Comparison of ENCODE assay signal across 24 mouse cellular contexts in the genomic region with DNA sequence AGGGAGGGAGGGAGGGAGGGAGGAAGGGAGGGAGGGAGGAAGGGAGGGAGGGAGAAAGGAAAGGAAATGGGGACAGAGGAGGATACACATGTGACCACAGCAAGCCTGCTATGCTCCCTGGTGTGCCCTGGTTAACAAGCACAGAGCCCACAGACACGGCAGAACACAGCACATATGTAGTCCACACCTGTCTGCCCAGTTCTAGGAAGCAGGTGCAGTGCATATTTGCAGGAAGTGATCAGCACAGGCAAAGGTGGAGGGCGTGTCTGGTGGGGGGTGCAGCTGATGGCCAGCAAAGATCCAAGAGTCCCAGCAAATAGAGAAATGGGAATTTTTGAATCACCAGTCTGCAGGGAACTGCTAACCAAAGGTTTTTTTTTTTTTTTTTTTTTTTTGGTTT. TPM values are rescaled to one million over a fixed set of nuclear protein-coding genes. Genes with fewer than 3 reads are reported as not detected.
"Had no signal": no experiment of that assay in that cellular context is flagged by ENCODE, and none has a peak within 500 bp of the region (broad histone marks: within the 10 kb centered on the region; RNA-seq: fewer than 3 reads in every experiment).

No protein-coding gene starts in this region.

- H3K27me3 ChIP-seq: hindbrain, embryonic 13.5 days; hindbrain, embryonic 15.5 days had no signal

- H3K27ac ChIP-seq: heart, embryonic 13.5 days; heart, embryonic 15.5 days; hindbrain, embryonic 13.5 days; hindbrain, embryonic 15.5 days; hindbrain, postnatal 0 days; layer of hippocampus, adult 2 months; limb, embryonic 15.5 days; liver, embryonic 12.5 days had no signal

- H3K9ac ChIP-seq: forebrain, postnatal 0 days; heart, embryonic 13.5 days; heart, embryonic 15.5 days; hindbrain, embryonic 13.5 days; hindbrain, embryonic 15.5 days; limb, embryonic 13.5 days; limb, embryonic 15.5 days; liver, embryonic 12.5 days had no signal

- H3K4me3 ChIP-seq: heart, embryonic 13.5 days; heart, embryonic 15.5 days; hindbrain, embryonic 13.5 days; hindbrain, embryonic 15.5 days; layer of hippocampus, adult 2 months; limb, embryonic 13.5 days; limb, embryonic 15.5 days; liver, embryonic 12.5 days had no signal

- H3K36me3 ChIP-seq: heart, embryonic 13.5 days; heart, embryonic 15.5 days; hindbrain, embryonic 13.5 days; hindbrain, embryonic 15.5 days; limb, embryonic 13.5 days; limb, embryonic 15.5 days; liver, embryonic 12.5 days had no signal

- H3K9me3 ChIP-seq: heart, embryonic 13.5 days; heart, embryonic 15.5 days; hindbrain, embryonic 13.5 days; hindbrain, embryonic 15.5 days; limb, embryonic 13.5 days; limb, embryonic 15.5 days; liver, embryonic 12.5 days had no signal

- H3K4me1 ChIP-seq: liver, embryonic 12.5 days had no signal

- DNase-seq: forebrain, postnatal 0 days; gastrocnemius, postnatal 14 days; gastrocnemius, postnatal 36 days; heart, adult 18-20 months; heart, postnatal 14 days; heart, postnatal 36 days; kidney, adult 18-20 months; kidney, adult 8-10 months; kidney, postnatal 10 days; kidney, postnatal 4 days; layer of hippocampus, adult 9-11 months; layer of hippocampus, postnatal 36 days; left cerebral cortex, postnatal 4 days had no signal

- ATAC-seq: forebrain, postnatal 0 days; hindbrain, postnatal 0 days; liver, embryonic 12.5 days had no signal

- H3K4me2 ChIP-seq: heart, embryonic 11.5 days; heart, embryonic 13.5 days; heart, embryonic 15.5 days; hindbrain, embryonic 13.5 days; hindbrain, embryonic 15.5 days; limb, embryonic 13.5 days; limb, embryonic 15.5 days; liver, embryonic 12.5 days had no signal

RNA-seq across cellular contexts. Expression of a gene that starts 23.3 kb away (rescaled TPM):
- polyA plus RNA-seq: liver, adult 2 months had no signal
